Mouse (Mus musculus) testis, postnatal 10 days (tissue): ENCODE data around the gene Mllt6.
A peak's percentile ranks its signal among the peaks of the same experiment; 100 is the strongest.
"Not testable (repeated sequence)": the region's sequence is repeated elsewhere in the genome, so short reads cannot be mapped to it uniquely, and the experiment has no call there.

Source experiments
- DNase-seq: peaks from one replicate; pipeline ENCODE4 v3.0.0; 2021; ENCODE audit warnings: low spot score

Mllt6 gene

DNA sequence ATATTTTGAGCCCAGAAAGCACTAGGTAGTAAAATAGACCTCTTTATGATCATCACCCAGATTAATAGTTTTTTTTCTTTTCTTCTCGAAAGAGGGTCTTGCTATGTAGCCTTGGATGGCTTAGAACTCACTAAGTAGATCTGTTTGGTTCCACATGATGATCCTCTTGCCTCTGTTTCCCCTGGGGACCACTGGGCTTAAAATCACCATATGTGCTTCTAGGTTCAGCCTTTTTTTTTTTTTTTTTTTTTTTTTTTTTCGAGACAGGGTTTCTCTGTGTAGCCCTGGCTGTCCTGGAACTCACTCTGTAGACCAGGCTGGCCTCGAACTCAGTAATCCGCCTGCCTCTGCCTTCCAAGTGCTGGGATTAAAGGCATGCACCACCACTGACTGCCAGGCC, 14.7 kb upstream of the Mllt6 start:
- not testable (repeated sequence) for DNase-seq

DNA sequence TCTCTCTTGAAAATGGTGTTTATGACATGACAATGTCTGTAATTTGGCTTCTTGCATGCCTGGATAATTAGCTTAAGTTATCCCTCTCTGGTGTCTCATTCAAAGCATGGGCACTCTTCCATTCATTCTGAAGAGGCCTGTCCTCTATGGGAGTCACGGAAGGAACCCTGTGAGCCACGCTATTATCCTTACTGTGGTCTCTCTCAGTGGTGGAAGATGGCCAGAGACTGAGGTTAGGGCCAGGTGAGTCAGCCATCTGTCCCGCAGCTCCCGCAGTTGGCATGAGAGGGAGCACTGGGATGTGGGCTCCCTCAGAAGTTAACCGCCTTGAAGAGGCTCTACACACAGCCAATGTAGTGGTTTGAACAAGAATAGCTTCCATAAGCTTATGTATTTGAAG, 12.9 kb upstream of the Mllt6 start:
- no peak for DNase-seq

DNA sequence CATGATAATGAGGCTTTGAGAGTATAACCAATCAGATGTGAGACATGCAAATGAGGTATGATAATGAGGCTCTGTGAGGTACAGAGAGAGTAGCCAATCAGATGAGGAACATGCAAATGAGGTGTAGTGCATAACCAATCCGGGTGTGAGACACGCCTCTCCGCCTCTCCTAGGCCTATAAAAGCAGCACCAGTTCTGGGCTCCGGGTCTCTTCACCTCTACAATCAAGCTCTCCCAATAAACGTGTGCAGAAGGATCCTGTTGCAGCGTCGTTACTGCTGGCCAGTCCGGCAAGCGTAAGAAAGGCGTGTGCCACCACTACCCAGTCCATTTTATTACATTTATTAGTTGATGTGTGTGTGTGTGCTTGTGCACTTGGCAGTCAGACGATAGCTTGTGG, 9.8 kb upstream of the Mllt6 start:
- DNase-seq = not testable (repeated sequence)

DNA sequence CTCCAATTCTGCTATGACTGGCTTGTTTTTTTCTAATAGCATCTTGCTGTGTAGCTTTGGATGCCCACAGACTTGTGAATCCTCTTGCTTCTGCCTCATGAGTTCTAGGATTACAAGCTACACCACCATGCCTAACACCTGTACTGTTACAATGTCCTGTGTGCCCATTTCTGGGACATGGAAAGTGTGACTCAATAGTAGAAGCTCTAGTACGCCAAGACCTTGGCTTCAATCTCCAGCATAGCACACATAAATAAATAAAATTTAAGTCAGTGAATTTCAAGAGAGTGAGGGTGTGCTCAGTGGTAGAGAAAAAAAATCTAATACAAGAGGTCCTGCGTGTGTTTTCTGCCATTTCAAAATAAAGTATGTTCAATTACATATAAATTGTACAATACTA, 9.0 kb upstream of the Mllt6 start:
- DNase-seq = no peak

DNA sequence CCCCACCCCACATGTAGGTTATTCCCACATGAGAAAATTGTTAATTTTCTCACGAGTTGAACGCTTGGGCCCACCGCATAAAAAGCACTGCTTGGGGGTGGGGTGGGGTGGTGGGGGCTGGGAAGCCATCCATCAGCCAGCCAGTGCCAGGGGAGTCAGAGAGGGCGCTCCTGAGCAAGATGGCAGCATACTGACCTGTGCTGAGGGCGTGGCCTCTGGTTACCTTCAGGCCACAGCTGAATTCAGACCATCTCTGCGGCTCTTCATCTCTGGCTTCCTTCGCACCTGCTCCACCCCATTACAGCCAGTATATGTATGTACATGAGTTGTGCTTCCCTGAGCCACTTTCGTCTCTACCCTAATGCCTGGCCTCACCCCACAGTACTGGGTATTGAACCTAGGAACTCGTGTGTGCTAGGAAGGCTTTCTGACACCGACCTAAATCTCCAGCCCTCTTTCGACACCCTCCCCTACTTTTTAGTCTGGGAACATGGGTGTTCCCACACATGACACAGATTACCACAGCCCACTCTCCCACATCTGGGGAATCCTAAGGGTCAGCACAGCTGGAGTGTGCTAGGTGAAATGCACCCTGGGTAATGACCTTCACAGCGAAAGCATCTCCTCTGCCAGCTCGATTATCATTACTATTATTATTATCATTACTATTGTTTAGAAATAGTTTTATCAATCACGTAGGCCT, 6.8 kb upstream of the Mllt6 start:
- DNase-seq = no peak

DNA sequence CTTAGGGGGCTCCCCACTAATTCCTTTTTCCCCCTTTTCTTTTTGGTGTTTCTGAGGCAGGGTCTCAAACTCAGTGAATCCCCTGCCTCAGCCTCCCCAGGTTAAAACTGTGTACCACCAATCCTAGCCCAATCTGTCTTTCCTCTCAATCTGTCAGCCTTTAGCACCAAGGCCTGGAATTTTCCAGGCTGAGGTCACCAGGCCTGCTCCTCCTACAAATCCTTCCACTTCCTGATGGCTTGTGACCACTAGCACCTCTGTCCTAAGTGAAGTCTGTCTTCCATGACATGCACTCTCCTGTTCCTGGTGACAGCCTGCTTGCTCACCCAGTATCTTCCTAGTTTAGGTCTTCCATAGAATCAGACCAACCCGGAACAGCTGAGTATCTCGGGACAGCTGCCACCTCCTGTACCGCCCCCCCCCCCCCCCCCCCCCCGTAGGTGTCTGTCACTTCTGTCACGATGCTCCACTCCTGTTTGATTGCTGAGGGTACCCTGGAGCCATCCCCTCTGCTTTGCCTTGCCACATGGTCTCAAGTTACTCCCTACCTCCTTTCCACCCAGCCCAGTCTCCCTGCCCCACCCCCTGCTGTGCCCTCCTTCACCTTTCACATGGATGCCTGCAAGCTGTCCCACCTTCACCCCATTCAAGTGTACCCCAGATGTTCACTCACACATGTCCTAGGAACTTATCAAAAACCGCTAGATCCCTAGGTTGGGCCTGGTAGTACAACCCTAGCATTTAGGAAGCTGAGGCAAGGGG, 5.8 kb upstream of the Mllt6 start:
- DNase-seq = no peak

DNA sequence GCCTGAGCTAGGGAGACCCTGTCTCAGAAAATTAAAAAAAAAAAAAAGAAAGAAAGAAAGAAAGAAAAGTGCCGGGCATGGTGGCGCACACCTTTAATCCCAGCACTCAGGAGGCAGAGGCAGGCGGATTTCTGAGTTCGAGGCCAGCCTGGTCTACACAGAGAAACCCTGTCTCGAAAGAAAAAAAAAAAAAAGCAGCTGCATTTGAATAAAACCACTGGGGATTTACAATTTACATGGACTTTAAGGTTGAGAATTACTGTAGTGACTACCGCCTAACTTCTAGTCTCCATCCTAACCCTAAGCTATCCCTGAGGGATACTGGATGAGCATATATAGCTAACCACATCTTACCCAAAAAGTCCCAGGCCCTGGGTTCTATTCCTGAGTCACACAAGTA, 5.2 kb upstream of the Mllt6 start:
- not testable (repeated sequence) for DNase-seq

DNA sequence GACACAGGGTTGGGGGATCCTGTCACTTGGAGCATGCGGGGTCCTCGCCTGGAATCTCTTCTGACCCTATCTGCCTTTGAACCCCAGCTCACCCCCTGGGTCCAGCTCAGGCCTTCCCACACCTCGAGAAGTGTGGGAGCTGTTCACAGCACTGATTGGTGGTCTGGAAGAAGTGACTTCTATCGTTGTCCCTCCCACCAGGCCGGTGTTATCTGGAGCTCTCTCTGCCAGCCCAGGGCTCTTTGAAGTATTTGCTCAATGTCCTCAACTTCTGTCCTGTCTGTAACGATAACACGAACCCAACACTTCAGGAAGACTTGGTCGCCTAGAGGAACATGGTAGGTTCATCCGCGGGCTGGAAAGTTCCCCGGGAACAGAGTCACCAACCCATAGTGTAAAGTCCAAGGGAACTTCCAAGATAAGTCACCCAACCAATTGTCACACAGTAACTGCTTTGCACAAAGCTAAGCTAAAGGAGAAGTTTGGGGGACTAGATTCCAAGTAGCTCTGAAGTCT, 4.4 kb upstream of the Mllt6 start:
- DNase-seq = peak; percentile 50

- no peak for DNase-seq
Measured at GRCm38 (mm10) chr11:97659267-97659989, 3.8 kb upstream of the Mllt6 start.

DNA sequence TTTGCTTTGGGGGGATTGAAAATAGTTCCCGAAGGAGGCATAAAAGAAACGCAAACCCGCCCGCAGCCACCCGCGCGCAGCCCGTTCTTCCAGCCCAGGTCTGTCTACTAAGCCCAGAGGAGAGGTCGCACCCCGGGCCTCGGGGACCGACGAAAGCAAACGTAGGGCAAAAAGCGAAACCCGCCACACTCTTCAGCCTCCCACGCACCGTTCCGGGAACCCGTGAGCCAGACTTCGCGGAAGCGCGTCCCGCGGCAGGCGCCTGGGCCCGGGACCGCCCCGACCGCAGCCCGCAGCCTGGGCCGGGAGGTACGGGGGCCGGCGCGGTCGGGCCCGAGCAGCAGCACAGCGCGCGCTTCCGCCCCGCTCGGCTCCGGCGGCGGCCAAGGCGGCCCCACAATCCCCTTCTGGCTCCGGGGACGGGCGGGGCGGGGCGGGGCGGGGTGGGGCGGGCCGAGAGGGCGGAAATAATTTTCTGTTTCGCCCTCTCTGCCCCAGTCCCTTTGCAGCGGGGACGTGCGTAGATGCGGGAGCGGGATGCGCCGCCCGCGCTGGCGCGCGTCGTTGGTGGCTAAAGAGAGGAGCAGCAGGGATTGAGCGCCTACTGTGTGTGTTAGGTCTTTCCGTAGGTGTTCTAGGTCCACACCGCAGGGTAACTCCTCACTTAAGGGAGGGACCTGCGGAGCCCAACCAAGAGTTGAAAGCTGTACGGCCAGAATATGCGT, 3.1 kb upstream of the Mllt6 start:
- peak; percentile 74 for DNase-seq

- peak; percentile 37 for DNase-seq
Measured at GRCm38 (mm10) chr11:97660734-97661647, 2.2 kb upstream of the Mllt6 start.

DNA sequence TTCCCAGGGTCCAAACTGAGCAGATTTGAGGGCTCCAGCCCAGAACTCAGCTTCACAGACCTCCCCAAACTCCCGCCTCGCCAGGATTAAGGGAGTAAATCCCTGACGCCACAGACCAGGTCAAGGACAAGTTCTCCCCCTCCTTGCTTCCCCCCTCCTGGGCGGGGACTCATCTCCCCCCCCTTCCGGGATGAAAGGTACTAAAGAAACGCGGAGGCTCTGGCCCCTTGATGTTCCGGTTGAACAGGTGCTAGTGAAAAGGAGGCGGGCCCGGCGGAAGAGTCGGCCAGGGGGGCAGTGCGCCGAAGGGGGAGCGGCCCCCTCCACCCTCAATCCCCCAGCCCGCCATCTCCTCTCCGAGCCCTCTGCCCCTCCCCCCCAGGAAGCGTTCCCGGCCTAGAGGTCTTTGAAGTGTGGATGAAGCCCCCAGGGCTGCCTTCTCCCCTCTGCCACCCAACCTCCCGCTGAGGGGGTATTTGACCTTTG, 1.5 kb upstream of the Mllt6 start:
- DNase-seq = peak; percentile 74

DNA sequence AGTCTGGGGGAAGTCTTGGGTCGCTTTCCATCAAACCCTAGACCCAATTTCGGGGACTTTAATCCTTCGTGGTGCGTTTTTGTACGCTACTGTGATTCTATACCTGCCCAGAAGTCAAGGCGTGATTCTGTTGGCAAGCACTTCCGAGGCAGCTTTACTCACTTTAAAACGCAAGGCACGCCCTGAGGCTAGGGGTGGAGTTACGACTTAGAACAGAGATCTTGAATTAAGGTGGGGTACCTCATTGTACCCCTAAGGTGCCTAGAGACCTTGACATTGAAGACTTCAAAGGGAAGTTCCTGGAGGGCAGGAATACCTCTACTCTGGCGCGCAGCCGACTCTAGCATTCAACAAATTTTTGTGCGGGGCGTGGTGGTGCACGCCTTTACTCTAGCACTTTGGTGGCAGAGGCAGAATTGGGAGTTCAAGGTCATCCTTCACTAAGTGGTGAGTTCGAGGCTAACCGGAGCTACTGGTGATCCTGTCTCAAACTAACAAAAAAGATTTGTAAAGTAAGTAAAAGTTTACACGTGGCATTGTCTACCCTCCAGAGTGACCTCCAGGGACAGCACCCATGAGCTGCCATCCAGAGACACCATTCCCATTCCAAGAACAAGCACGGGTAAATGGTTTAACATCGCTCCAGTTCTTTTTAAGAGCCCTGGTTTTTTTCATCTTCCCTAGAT, 864 bp upstream of the Mllt6 start:
- peak; percentile 65 for DNase-seq

DNA sequence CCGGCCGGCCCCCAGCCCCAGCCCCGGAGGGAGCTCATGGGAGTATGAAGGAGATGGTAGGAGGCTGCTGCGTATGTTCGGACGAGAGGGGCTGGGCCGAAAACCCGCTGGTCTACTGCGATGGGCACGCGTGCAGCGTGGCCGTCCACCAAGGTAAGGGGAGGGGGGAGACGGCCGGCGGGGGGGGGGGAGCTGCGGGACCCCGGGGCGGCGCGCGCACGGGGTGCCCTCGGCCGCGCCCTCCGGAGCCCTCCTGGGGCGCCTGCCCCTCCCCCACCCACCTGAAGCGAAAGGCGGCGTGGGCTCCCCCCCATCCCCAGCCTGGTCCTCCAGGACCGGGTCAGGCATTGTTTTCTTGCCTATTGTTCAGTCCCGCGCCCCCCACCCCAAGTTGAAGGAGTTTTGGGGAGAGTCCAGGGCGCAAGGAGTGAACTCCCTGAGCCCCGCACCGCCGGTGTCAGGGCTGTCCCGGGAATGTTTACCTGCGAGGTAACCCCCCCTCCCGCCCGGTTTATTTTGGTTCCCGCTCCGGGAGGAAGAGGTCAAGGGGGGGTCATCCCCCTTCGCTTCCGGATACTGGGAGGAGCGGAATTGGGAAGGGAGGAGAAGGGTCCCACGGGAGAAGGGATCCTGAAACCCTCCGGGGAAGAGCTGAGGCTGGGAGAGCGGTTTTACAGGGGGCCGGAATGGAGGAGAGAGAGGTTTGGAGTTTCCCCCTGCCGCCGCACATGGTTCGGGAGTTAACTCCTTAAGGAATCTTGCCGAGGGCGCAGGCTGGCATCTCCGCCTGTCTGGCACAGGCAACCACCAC, 519 bp downstream of the Mllt6 start:
- peak; percentile 73 for DNase-seq

DNA sequence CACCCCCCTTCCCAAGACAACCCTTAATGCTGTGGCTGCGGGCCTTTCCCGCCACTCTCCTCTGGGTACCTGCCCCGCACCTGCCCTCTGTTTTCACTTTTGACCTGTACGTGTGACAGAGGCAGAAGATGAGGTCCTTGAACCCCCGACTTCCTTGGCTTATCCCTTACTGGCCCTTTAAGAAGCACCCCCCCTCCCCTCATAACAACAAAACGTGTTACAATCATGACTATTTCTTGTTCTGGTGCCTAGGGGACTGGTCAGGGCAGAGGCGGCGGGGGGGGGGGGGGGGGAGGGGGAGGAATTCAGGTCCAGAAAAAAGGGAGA, 1.1 kb downstream of the Mllt6 start:
- DNase-seq = no peak

DNA sequence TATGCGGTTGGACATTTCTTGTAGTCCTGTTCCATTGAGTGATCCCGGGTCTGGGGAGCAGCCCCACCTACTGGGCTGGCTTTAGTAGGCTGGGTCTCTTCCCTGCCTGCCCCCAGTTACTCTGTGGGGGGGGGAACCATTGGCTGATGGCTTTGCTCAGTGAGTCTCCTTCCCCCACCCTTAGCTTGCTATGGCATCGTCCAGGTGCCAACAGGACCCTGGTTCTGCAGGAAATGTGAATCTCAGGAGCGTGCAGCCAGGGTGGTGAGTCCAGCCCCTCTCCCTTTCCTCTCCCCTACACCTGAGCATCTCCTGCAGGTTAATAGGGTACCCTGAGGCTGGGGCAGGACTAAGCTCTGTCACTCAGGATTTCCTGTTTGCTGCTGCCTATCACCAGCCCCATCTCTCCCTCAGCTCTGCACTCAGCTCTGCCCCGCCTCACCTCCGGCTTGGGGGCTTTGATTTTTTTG, 1.6 kb downstream of the Mllt6 start:
- no peak for DNase-seq

DNA sequence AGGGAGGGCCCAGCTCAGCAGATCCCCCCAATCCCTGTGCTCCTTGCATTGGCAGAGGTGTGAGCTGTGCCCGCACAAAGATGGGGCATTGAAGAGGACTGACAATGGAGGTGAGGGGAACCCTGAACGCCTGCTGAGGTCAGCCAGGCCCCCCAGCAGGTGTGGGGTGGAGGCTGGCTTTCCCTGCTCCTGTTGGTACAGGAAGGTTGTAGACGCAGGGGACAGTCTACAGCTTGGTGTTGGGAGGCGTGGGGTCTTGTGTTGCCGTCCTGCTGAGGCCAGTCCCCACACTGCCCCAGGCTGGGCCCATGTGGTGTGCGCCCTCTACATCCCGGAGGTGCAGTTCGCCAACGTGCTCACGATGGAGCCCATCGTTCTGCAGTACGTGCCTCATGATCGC, 2.2 kb downstream of the Mllt6 start:
- no peak for DNase-seq

DNA sequence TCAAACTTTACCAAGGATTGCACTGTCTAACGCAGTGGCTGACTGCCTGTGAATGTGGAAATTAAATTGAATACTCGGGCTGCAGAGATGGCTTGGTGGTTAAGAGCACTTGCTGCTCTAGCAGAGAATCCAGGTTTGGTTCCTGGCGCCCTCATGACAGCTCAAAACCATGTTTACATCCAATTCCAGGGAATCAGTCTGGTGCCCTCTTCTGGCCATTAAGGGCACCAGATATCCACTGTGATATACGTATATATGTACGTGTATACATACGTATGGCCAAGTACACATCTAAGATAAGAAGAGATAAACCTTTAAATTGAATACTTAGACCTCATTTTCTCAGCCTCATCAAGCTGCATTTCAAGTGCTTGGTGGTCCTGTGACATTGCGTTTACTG, 3.0 kb downstream of the Mllt6 start:
- DNase-seq = no peak

DNA sequence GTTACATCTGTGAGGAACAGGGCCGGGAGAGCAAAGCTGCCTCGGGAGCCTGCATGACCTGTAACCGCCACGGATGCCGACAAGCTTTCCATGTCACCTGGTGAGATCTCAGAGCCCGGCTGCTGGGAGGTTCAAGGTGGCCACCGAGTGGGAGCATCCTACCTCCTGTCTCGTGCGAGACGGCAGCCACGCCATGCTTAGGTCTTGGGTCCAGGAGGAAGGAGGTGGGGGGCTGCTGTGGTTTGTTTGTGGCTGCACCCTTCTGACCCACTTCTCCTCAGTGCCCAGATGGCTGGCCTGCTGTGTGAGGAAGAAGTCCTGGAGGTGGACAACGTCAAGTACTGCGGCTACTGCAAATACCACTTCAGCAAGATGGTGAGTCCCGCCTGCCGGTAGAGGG, 3.6 kb downstream of the Mllt6 start:
- DNase-seq = no peak
